Mouse (Mus musculus): Measurements from ENCODE around the gene Gm17617. TPM values are rescaled to one million over a fixed set of nuclear protein-coding genes. Genes with fewer than 3 reads are reported as not detected.
"Not testable (repeated sequence)": the region's sequence is repeated elsewhere in the genome, so short reads cannot be mapped to it uniquely, and the experiment has no call there.

Gm17617 gene
- polyA plus RNA-seq, 1 experiment from 2014 or later: not detected

- ATAC-seq (ENCODE audit: low FRiP score) (no peak), DNase-seq (ENCODE audit: low spot score) (no peak)
- Histone ChIP-seq H3K4me1 (replicated peaks; ENCODE audit: control insufficient read depth, insufficient read depth, low read length) (peaks cover 3% of the 10 kb centered on the region; the same call in 1 of the 2 replicates), H3K36me3 (ENCODE audit: control insufficient read depth, insufficient read depth, low read length) (no peaks in the 10 kb centered on the region), H3K9me3 (ENCODE audit: control insufficient read depth, low read length) (no peaks in the 10 kb centered on the region), H3K4me2 (replicated peaks; ENCODE audit: low read depth, low read length) (peak overlapping the region; percentile 75), H3K9ac (ENCODE audit: low read depth, low read length) (peak overlapping the region; percentile 73), H3K4me3 (ENCODE audit: low read depth, low read length) (peak overlapping the region; percentile 63), H3K27ac (ENCODE audit: low read depth, low read length) (peak overlapping the region; percentile 77; the same call in 1 of the 2 replicates), H3K27me3 (ENCODE audit: control insufficient read depth, insufficient read depth, low read length) (no peaks in the 10 kb centered on the region)
- 26% methylated on average over 8 of the region's 8 CpGs for WGBS
Measured at GRCm38 (mm10) chr13:55105953-55106691, 27.2 kb downstream of the Gm17617 start.

GRCm38 (mm10) chr13:55105045-55105952 lies 28.0 kb downstream of the Gm17617 start, which contains the start of gene Zfp346:
Gene Zfp346 (plus strand): TSS chr13:55105311.
- Histone ChIP-seq H3K4me3 (ENCODE audit: low read depth, low read length) (peak within 1 kb of the TSS; percentile 63), H3K4me2 (replicated peaks; ENCODE audit: low read depth, low read length) (peak within 1 kb of the TSS; percentile 75), H3K9me3 (ENCODE audit: control insufficient read depth, low read length) (no peaks in the 10 kb centered on the region), H3K27me3 (ENCODE audit: control insufficient read depth, insufficient read depth, low read length) (no peaks in the 10 kb centered on the region), H3K4me1 (replicated peaks; ENCODE audit: control insufficient read depth, insufficient read depth, low read length) (peaks cover 3% of the 10 kb centered on the region; the same call in 1 of the 2 replicates), H3K36me3 (ENCODE audit: control insufficient read depth, insufficient read depth, low read length) (no peaks in the 10 kb centered on the region), H3K27ac (ENCODE audit: low read depth, low read length) (peak within 1 kb of the TSS; percentile 77), H3K9ac (ENCODE audit: low read depth, low read length) (peak within 1 kb of the TSS; percentile 73)
- ATAC-seq (ENCODE audit: low FRiP score): peak; percentile 93
- DNase-seq (ENCODE audit: low spot score): peak; percentile 98
- WGBS: under 1% methylated on average over 60 of the region's 66 CpGs

- no peaks in the 10 kb centered on the region for H3K36me3 ChIP-seq (ENCODE audit: control insufficient read depth, insufficient read depth, low read length)
- H3K9me3 ChIP-seq (ENCODE audit: control insufficient read depth, low read length): no peaks in the 10 kb centered on the region
- H3K9ac ChIP-seq (ENCODE audit: low read depth, low read length): no peak overlapping the region
- H3K27me3 ChIP-seq (ENCODE audit: control insufficient read depth, insufficient read depth, low read length): no peaks in the 10 kb centered on the region
- peaks cover 7% of the 10 kb centered on the region for H3K4me1 ChIP-seq (replicated peaks; ENCODE audit: control insufficient read depth, insufficient read depth, low read length)
- ATAC-seq (ENCODE audit: low FRiP score): no peak
- no peak overlapping the region for H3K4me3 ChIP-seq (ENCODE audit: low read depth, low read length)
- 73% methylated on average over 2 of the region's 2 CpGs for WGBS
- DNase-seq (ENCODE audit: low spot score): no peak
- H3K27ac ChIP-seq (ENCODE audit: low read depth, low read length): no peak overlapping the region
- H3K4me2 ChIP-seq (replicated peaks; ENCODE audit: low read depth, low read length): no peak overlapping the region
Measured at GRCm38 (mm10) chr13:55103351-55103750, 30.0 kb downstream of the Gm17617 start.

- Histone ChIP-seq H3K9me3 (ENCODE audit: control insufficient read depth, low read length) (no peaks in the 10 kb centered on the region), H3K4me1 (replicated peaks; ENCODE audit: control insufficient read depth, insufficient read depth, low read length) (peaks cover 7% of the 10 kb centered on the region), H3K27ac (ENCODE audit: low read depth, low read length) (no peak overlapping the region), H3K36me3 (ENCODE audit: control insufficient read depth, insufficient read depth, low read length) (no peaks in the 10 kb centered on the region), H3K4me3 (ENCODE audit: low read depth, low read length) (no peak overlapping the region), H3K27me3 (ENCODE audit: control insufficient read depth, insufficient read depth, low read length) (no peaks in the 10 kb centered on the region), H3K4me2 (replicated peaks; ENCODE audit: low read depth, low read length) (no peak overlapping the region), H3K9ac (ENCODE audit: low read depth, low read length) (no peak overlapping the region)
- DNase-seq (ENCODE audit: low spot score): no peak
- 92% methylated on average over 3 of the region's 3 CpGs for WGBS
- no peak for ATAC-seq (ENCODE audit: low FRiP score)
Measured at GRCm38 (mm10) chr13:55102366-55102765, 31.0 kb downstream of the Gm17617 start.

- Histone ChIP-seq H3K27ac (ENCODE audit: low read depth, low read length) (no peak overlapping the region), H3K36me3 (ENCODE audit: control insufficient read depth, insufficient read depth, low read length) (no peaks in the 10 kb centered on the region), H3K4me2 (replicated peaks; ENCODE audit: low read depth, low read length) (no peak overlapping the region), H3K4me1 (replicated peaks; ENCODE audit: control insufficient read depth, insufficient read depth, low read length) (peaks cover 7% of the 10 kb centered on the region), H3K9ac (ENCODE audit: low read depth, low read length) (no peak overlapping the region), H3K9me3 (ENCODE audit: control insufficient read depth, low read length) (no peaks in the 10 kb centered on the region), H3K27me3 (ENCODE audit: control insufficient read depth, insufficient read depth, low read length) (no peaks in the 10 kb centered on the region), H3K4me3 (ENCODE audit: low read depth, low read length) (no peak overlapping the region)
- no peak for ATAC-seq (ENCODE audit: low FRiP score)
- DNase-seq (ENCODE audit: low spot score): no peak
- WGBS: 98% methylated on average over 11 of the region's 11 CpGs
Measured at GRCm38 (mm10) chr13:55101627-55102026, 31.7 kb downstream of the Gm17617 start.

GRCm38 (mm10) chr13:55099726-55100478 lies 33.4 kb downstream of the Gm17617 start, which contains the start of gene Uimc1:
Gene Uimc1 (minus strand): TSS chr13:55100300.
- Histone ChIP-seq H3K9me3 (ENCODE audit: control insufficient read depth, low read length) (no peaks in the 10 kb centered on the region), H3K27ac (ENCODE audit: low read depth, low read length) (peak within 1 kb of the TSS; percentile 87), H3K36me3 (ENCODE audit: control insufficient read depth, insufficient read depth, low read length) (no peaks in the 10 kb centered on the region), H3K4me3 (ENCODE audit: low read depth, low read length) (peak within 1 kb of the TSS; percentile 78), H3K4me2 (replicated peaks; ENCODE audit: low read depth, low read length) (peak within 1 kb of the TSS; percentile 56), H3K4me1 (replicated peaks; ENCODE audit: control insufficient read depth, insufficient read depth, low read length) (peaks cover 4% of the 10 kb centered on the region; the same call in 1 of the 2 replicates), H3K9ac (ENCODE audit: low read depth, low read length) (peak within 1 kb of the TSS; percentile 88), H3K27me3 (ENCODE audit: control insufficient read depth, insufficient read depth, low read length) (no peaks in the 10 kb centered on the region)
- under 1% methylated on average over 71 of the region's 81 CpGs for WGBS
- ATAC-seq (ENCODE audit: low FRiP score) (peak; percentile 87), DNase-seq (ENCODE audit: low spot score) (peak; percentile 91)

- no peak overlapping the region for H3K27ac ChIP-seq (ENCODE audit: low read depth, low read length)
- ATAC-seq (ENCODE audit: low FRiP score): no peak
- peak overlapping the region; percentile 56 for H3K4me2 ChIP-seq (replicated peaks; ENCODE audit: low read depth, low read length)
- peaks cover 4% of the 10 kb centered on the region; the same call in 1 of the 2 replicates for H3K4me1 ChIP-seq (replicated peaks; ENCODE audit: control insufficient read depth, insufficient read depth, low read length)
- H3K36me3 ChIP-seq (ENCODE audit: control insufficient read depth, insufficient read depth, low read length): no peaks in the 10 kb centered on the region
- 34% methylated on average over 20 of the region's 20 CpGs for WGBS
- H3K9me3 ChIP-seq (ENCODE audit: control insufficient read depth, low read length): no peaks in the 10 kb centered on the region
- peak overlapping the region; percentile 78 for H3K4me3 ChIP-seq (ENCODE audit: low read depth, low read length)
- DNase-seq (ENCODE audit: low spot score): peak; percentile 52
- H3K27me3 ChIP-seq (ENCODE audit: control insufficient read depth, insufficient read depth, low read length): no peaks in the 10 kb centered on the region
- H3K9ac ChIP-seq (ENCODE audit: low read depth, low read length): peak overlapping the region; percentile 88
Measured at GRCm38 (mm10) chr13:55099066-55099725, 34.2 kb downstream of the Gm17617 start.

GRCm38 (mm10) chr13:55097841-55098240 lies 35.5 kb downstream of the Gm17617 start:
- H3K4me3 ChIP-seq (ENCODE audit: low read depth, low read length); H3K4me1 ChIP-seq (replicated peaks; ENCODE audit: control insufficient read depth, insufficient read depth, low read length); ATAC-seq (ENCODE audit: low FRiP score); H3K9ac ChIP-seq (ENCODE audit: low read depth, low read length); H3K4me2 ChIP-seq (replicated peaks; ENCODE audit: low read depth, low read length); H3K36me3 ChIP-seq (ENCODE audit: control insufficient read depth, insufficient read depth, low read length); DNase-seq (ENCODE audit: low spot score); H3K27me3 ChIP-seq (ENCODE audit: control insufficient read depth, insufficient read depth, low read length); H3K27ac ChIP-seq (ENCODE audit: low read depth, low read length); H3K9me3 ChIP-seq (ENCODE audit: control insufficient read depth, low read length): not testable (repeated sequence)
- WGBS: 95% methylated on average over 3 of the region's 3 CpGs

Data from hindbrain, embryonic 11.5 days (tissue).